Mouse (Mus musculus) heart, adult 10 weeks (tissue): ENCODE results near the gene Crtc1. TPM values are rescaled to one million over a fixed set of nuclear protein-coding genes. Genes with fewer than 3 reads are reported as not detected.

Source experiments
- polyA plus RNA-seq: library from polyadenylated mRNA; stranded (reverse); fragments of 350-450 nt; fragmentation: Illumina TruSeq; extraction: RNeasy Lipid Tissue Mini Kit (QIAGEN cat#74804); gene quantifications from one replicate; pipeline ENCODE4 v1.2.3, GENCODE M21; 2014; ENCODE audit warnings: low read depth, low replicate concordance

The Crtc1 gene
- polyA plus RNA-seq = 7.9 TPM

GRCm38 (mm10) chr8:70439055-70439847 is at the start of gene Crtc1:
Gene Crtc1, minus strand, starts transcription at chr8:70439579.

GRCm38 (mm10) chr8:70486941-70487520 is 47.7 kb upstream of the Crtc1 start, which contains the start of gene Tmem59l:
Gene Tmem59l, minus strand, starts transcription at chr8:70487358.

GRCm38 (mm10) chr8:70476333-70477268 is 37.2 kb upstream of the Crtc1 start, which contains the start of gene Klhl26:
Gene Klhl26, minus strand, starts transcription at chr8:70476968.

GRCm38 (mm10) chr8:70373397-70374317 is 65.7 kb downstream of the Crtc1 start, which contains the start of gene Comp:
Gene Comp, plus strand, starts transcription at chr8:70373558.

GRCm38 (mm10) chr8:70353194-70353817 is 86.1 kb downstream of the Crtc1 start, which contains the start of gene Upf1:
Gene Upf1, minus strand, starts transcription at chr8:70353278.

Other genes starting within 250 kb of the Crtc1 start
- gene Slc25a42, start 227.3 kb downstream of the Crtc1 start, polyA plus RNA-seq = 59.6 TPM
- 26.3 TPM for gene Sugp2, start 205.4 kb downstream of the Crtc1 start, polyA plus RNA-seq
- 8.0 TPM for gene Armc6, start 205.1 kb downstream of the Crtc1 start, polyA plus RNA-seq
- 7.0 TPM for gene Homer3, start 156.8 kb downstream of the Crtc1 start, polyA plus RNA-seq
- gene Ddx49, start 137.1 kb downstream of the Crtc1 start, polyA plus RNA-seq = 22.8 TPM
- gene Cope, start 137.1 kb downstream of the Crtc1 start, polyA plus RNA-seq = 126 TPM
- gene Cers1, start 123.8 kb downstream of the Crtc1 start, polyA plus RNA-seq = 0.68 TPM
- not detected for gene Gdf1, start 109.8 kb downstream of the Crtc1 start, polyA plus RNA-seq
- 27.5 TPM for gene Upf1, start 86.3 kb downstream of the Crtc1 start, polyA plus RNA-seq
- 11.6 TPM for gene Comp, start 66.0 kb downstream of the Crtc1 start, polyA plus RNA-seq
- 9.1 TPM for gene Klhl26, start 37.4 kb upstream of the Crtc1 start, polyA plus RNA-seq
- not detected for gene Tmem59l, start 47.8 kb upstream of the Crtc1 start, polyA plus RNA-seq
- 0.63 TPM for gene Crlf1, start 53.6 kb upstream of the Crtc1 start, polyA plus RNA-seq
- 105 TPM for gene Rex1bd, start 67.2 kb upstream of the Crtc1 start, polyA plus RNA-seq
- gene Uba52, start 71.2 kb upstream of the Crtc1 start, polyA plus RNA-seq = 1,940 TPM
- gene Fkbp8, start 88.1 kb upstream of the Crtc1 start, polyA plus RNA-seq = 152 TPM
- 118 TPM for gene Kxd1, start 88.4 kb upstream of the Crtc1 start, polyA plus RNA-seq
- gene Ell, start 99.9 kb upstream of the Crtc1 start, polyA plus RNA-seq = 11.8 TPM
- 33.1 TPM for gene Isyna1, start 154.8 kb upstream of the Crtc1 start, polyA plus RNA-seq
- gene Ssbp4, start 169.3 kb upstream of the Crtc1 start, polyA plus RNA-seq = 42.1 TPM
- 2.3 TPM for gene Lrrc25, start 176.6 kb upstream of the Crtc1 start, polyA plus RNA-seq
- gene Gdf15, start 192.9 kb upstream of the Crtc1 start, polyA plus RNA-seq = 2.1 TPM
- gene Pgpep1, start 220.8 kb upstream of the Crtc1 start, polyA plus RNA-seq = 23.9 TPM
- 90.3 TPM for gene Lsm4, start 233.7 kb upstream of the Crtc1 start, polyA plus RNA-seq